Mouse (Mus musculus) stomach, postnatal 0 days (tissue): Measurements from ENCODE around the gene Pianp. TPM values are rescaled to one million over a fixed set of nuclear protein-coding genes. Genes with fewer than 3 reads are reported as not detected.

Source experiments
- ATAC-seq: fragments of 200-750 bp; cut with Nextera tagmentation; 2 replicates; pipeline ENCODE4 v1.8.0; 2017; ENCODE audit not compliant: low FRiP score, low TSS enrichment
- DNase-seq: peaks from one replicate; pipeline ENCODE4 v3.0.0-alpha.2; 2016; ENCODE audit warnings: low spot score
- H3K27ac ChIP-seq: fragments of 300-500 bp; sonication (generic); replicated peaks from 2 replicates; pipeline ENCODE4 v1.5.1; 2014; ENCODE audit warnings: mild to moderate bottlenecking, control low read depth
- H3K27me3 ChIP-seq: fragments of 300-500 bp; sonication (generic); 2 replicates; pipeline ENCODE4 v1.6.1; 2014; ENCODE audit warnings: low read length; ENCODE audit not compliant: control insufficient read depth, insufficient read depth
- H3K36me3 ChIP-seq: fragments of 300-500 bp; sonication (generic); 2 replicates; pipeline ENCODE4 v1.6.1; 2014; ENCODE audit warnings: low read length, mixed read lengths; ENCODE audit not compliant: control insufficient read depth, insufficient read depth
- H3K4me1 ChIP-seq: fragments of 300-500 bp; sonication (generic); replicated peaks from 2 replicates; pipeline ENCODE4 v1.6.1; 2014; ENCODE audit warnings: antibody characterized with exemption; ENCODE audit not compliant: control insufficient read depth, insufficient read depth
- H3K4me2 ChIP-seq: fragments of 300-500 bp; sonication (generic); replicated peaks from 2 replicates; pipeline ENCODE4 v1.6.1; 2014; ENCODE audit warnings: low read depth, mild to moderate bottlenecking, control low read depth, moderate library complexity
- H3K4me3 ChIP-seq: fragments of 300-500 bp; sonication (generic); 2 replicates; pipeline ENCODE4 v1.5.1; 2014; ENCODE audit warnings: low read depth, low read length, control low read depth
- H3K9ac ChIP-seq: fragments of 300-500 bp; sonication (generic); 2 replicates; pipeline ENCODE4 v1.6.1; 2014; ENCODE audit warnings: mild to moderate bottlenecking, low read length, control low read depth, mixed read lengths
- H3K9me3 ChIP-seq: fragments of 300-500 bp; sonication (generic); 2 replicates; pipeline ENCODE4 v1.6.1; 2016; ENCODE audit warnings: low read length; ENCODE audit not compliant: control insufficient read depth
- CTCF ChIP-seq: IDR thresholded peaks from 2 replicates; pipeline ENCODE4 v1.5.1; 2016; ENCODE audit warnings: antibody characterized with exemption, low read depth, mild to moderate bottlenecking, moderate library complexity
- EP300 ChIP-seq: optimal IDR thresholded peaks from 2 replicates; pipeline ENCODE3; 2016; ENCODE audit warnings: antibody characterized with exemption
- WGBS: fragments of 180-500 bp; shearing (Covaris S2); extraction: QIAGEN DNeasy Blood & Tissue Kit; methylation state at CpG from one replicate; pipeline ENCODE4 v1.1.7; 2014; 5-methylcytosine and 5-hydroxymethylcytosine counted together
- polyA plus RNA-seq: library from polyadenylated mRNA; unstranded; fragments of >200 nt; fragmentation: Nextera tagmentation; extraction: Ambion mirVana; gene quantifications from 2 replicates; pipeline ENCODE4 v1.2.1, GENCODE M21; 2015

Gene Pianp
- polyA plus RNA-seq, 1 experiment from 2014 or later: 3.1 TPM

- no peak for ATAC-seq
- TF ChIP-seq EP300: no peak
- TF ChIP-seq CTCF: no peak
- H3K36me3 ChIP-seq: peaks cover 13% of the 10 kb centered on the region
- H3K4me1 ChIP-seq: no peaks in the 10 kb centered on the region
- 87% methylated on average over 4 of the region's 4 CpGs for WGBS
- no peak overlapping the region for H3K27ac ChIP-seq
- H3K27me3 ChIP-seq: no peaks in the 10 kb centered on the region
- DNase-seq: no peak
- H3K4me3 ChIP-seq: no peak overlapping the region
- H3K9ac ChIP-seq: no peak overlapping the region
- H3K4me2 ChIP-seq: peak overlapping the region; percentile 54
- H3K9me3 ChIP-seq: no peaks in the 10 kb centered on the region
Measured at GRCm38 (mm10) chr6:125038666-125039065, 42.2 kb downstream of the Pianp start.

GRCm38 (mm10) chr6:125039131-125039530 is 42.6 kb downstream of the Pianp start:
- H3K4me3 ChIP-seq: peak overlapping the region; percentile 69
- peak overlapping the region; percentile 28; the same call in 1 of the 2 replicates for H3K9ac ChIP-seq
- H3K4me1 ChIP-seq: no peaks in the 10 kb centered on the region
- WGBS: 5% methylated on average over 8 of the region's 8 CpGs
- peak overlapping the region; percentile 54 for H3K4me2 ChIP-seq
- DNase-seq (no peak), ATAC-seq (0 out of 2 replicates have a peak, but pooled peaks have one; percentile 4)
- H3K27me3 ChIP-seq: no peaks in the 10 kb centered on the region
- H3K36me3 ChIP-seq: peaks cover 13% of the 10 kb centered on the region
- TF ChIP-seq CTCF (no peak), EP300 (no peak)
- peak overlapping the region; percentile 69; the same call in 1 of the 2 replicates for H3K27ac ChIP-seq
- H3K9me3 ChIP-seq: no peaks in the 10 kb centered on the region

- Histone ChIP-seq H3K36me3 (peaks cover 17% of the 10 kb centered on the region), H3K9ac (peak within 1 kb of the TSS; percentile 80), H3K27ac (peak within 1 kb of the TSS; percentile 77), H3K4me2 (peak within 1 kb of the TSS; percentile 63), H3K27me3 (no peaks in the 10 kb centered on the region), H3K4me1 (no peaks in the 10 kb centered on the region), H3K4me3 (peak within 1 kb of the TSS; percentile 69), H3K9me3 (no peaks in the 10 kb centered on the region)
- peak; percentile 92 for ATAC-seq
- 1% methylated on average over 26 of the region's 26 CpGs for whole genome bisulfite sequencing
- DNase-seq: peak; percentile 89
- no peak for TF ChIP-seq CTCF
- no peak for TF ChIP-seq EP300
Measured at GRCm38 (mm10) chr6:125039533-125040153, 43.1 kb downstream of the Pianp start, which contains the start of gene Ing4. Ing4 (plus strand) TSS chr6:125039760.

- peak overlapping the region; percentile 77 for H3K27ac ChIP-seq
- H3K4me2 ChIP-seq: peak overlapping the region; percentile 63
- peak overlapping the region; percentile 69 for H3K4me3 ChIP-seq
- DNase-seq (no peak), ATAC-seq (no peak)
- 11% methylated on average over 7 of the region's 7 CpGs for WGBS
- TF ChIP-seq EP300 (no peak), CTCF (no peak)
- no peaks in the 10 kb centered on the region for H3K4me1 ChIP-seq
- H3K36me3 ChIP-seq: peaks cover 14% of the 10 kb centered on the region
- no peaks in the 10 kb centered on the region for H3K9me3 ChIP-seq
- H3K27me3 ChIP-seq: no peaks in the 10 kb centered on the region
- peak overlapping the region; percentile 80 for H3K9ac ChIP-seq
Measured at GRCm38 (mm10) chr6:125040221-125040620, 43.7 kb downstream of the Pianp start.

- Histone ChIP-seq H3K9me3 (no peaks in the 10 kb centered on the region), H3K36me3 (peaks cover 8% of the 10 kb centered on the region; the same call in 1 of the 2 replicates), H3K27me3 (no peaks in the 10 kb centered on the region), H3K4me3 (no peak overlapping the region), H3K4me1 (no peaks in the 10 kb centered on the region), H3K27ac (peak overlapping the region; percentile 49), H3K4me2 (no peak overlapping the region), H3K9ac (no peak overlapping the region)
- DNase-seq (peak; percentile 42), ATAC-seq (peak; percentile 60)
- TF ChIP-seq CTCF: no peak
- WGBS: 61% methylated on average over 7 of the region's 7 CpGs
Measured at GRCm38 (mm10) chr6:125041047-125041446, 44.6 kb downstream of the Pianp start.

- WGBS: 91% methylated on average over 7 of the region's 7 CpGs
- no peak overlapping the region for H3K27ac ChIP-seq
- H3K27me3 ChIP-seq: no peaks in the 10 kb centered on the region
- ATAC-seq (no peak), DNase-seq (no peak)
- no peaks in the 10 kb centered on the region for H3K9me3 ChIP-seq
- H3K9ac ChIP-seq: no peak overlapping the region
- peaks cover 6% of the 10 kb centered on the region; the same call in 1 of the 2 replicates for H3K36me3 ChIP-seq
- no peak overlapping the region for H3K4me2 ChIP-seq
- H3K4me1 ChIP-seq: no peaks in the 10 kb centered on the region
- TF ChIP-seq CTCF (no peak), EP300 (no peak)
- no peak overlapping the region for H3K4me3 ChIP-seq
Measured at GRCm38 (mm10) chr6:125042081-125042480, 45.6 kb downstream of the Pianp start.
